ENCODE assay signal across 9 mouse cellular contexts in genomic region chr15:102398629-102399028, GRCm38 (mm10). TPM values are rescaled to one million over a fixed set of nuclear protein-coding genes. Genes with fewer than 3 reads are reported as not detected.
A peak's percentile ranks its signal among the peaks of the same experiment; 100 is the strongest.
DNase-seq lines count a peak whose midpoint lies in the region; ATAC-seq and TF ChIP-seq lines count a peak whose summit lies in the region.
"Had no signal": no experiment of that assay in that cellular context is flagged by ENCODE, and none has a peak within 500 bp of the region (broad histone marks: within the 10 kb centered on the region; RNA-seq: fewer than 3 reads in every experiment).

No protein-coding gene starts in this region.

- no peak overlapping the region for H3K4me3 ChIP-seq in hindbrain, embryonic 12.5 days
- no peak overlapping the region for H3K4me3 ChIP-seq in hindbrain, embryonic 16.5 days (ENCODE audit: low read length)
- peak overlapping the region; percentile 74 for H3K4me3 ChIP-seq in G1E (ENCODE audit: low read depth, low read length)
- H3K4me3 ChIP-seq in embryonic facial prominence, embryonic 15.5 days (replicated peaks) = peak overlapping the region; percentile 42; the same call in 1 of the 2 replicates
- peak overlapping the region; percentile 69 for H3K4me3 ChIP-seq in liver, embryonic 13.5 days (replicated peaks)

- 26% methylated on average over 5 of the region's 5 CpGs for WGBS in hindbrain, embryonic 12.5 days
- 23% methylated on average over 5 of the region's 5 CpGs for WGBS in hindbrain, embryonic 16.5 days
- 23% methylated on average over 5 of the region's 5 CpGs for WGBS in embryonic facial prominence, embryonic 15.5 days
- 62% methylated on average over 5 of the region's 5 CpGs for WGBS in liver, embryonic 13.5 days (ENCODE audit: insufficient replicate concordance)

- H3K36me3 ChIP-seq in hindbrain, embryonic 12.5 days = no peaks in the 10 kb centered on the region
- no peaks in the 10 kb centered on the region for H3K36me3 ChIP-seq in hindbrain, embryonic 16.5 days (ENCODE audit: control insufficient read depth, insufficient read depth, low read length)
- H3K36me3 ChIP-seq in G1E (replicated peaks) = no peaks in the 10 kb centered on the region
- no peaks in the 10 kb centered on the region for H3K36me3 ChIP-seq in embryonic facial prominence, embryonic 15.5 days
- H3K36me3 ChIP-seq in liver, embryonic 13.5 days = no peaks in the 10 kb centered on the region

- no peak for TF ChIP-seq CTCF in G1E (IDR thresholded peaks at IDR 0.05; ENCODE audit: low read depth, low read length)

- H3K27me3 ChIP-seq in hindbrain, embryonic 12.5 days = no peaks in the 10 kb centered on the region
- no peaks in the 10 kb centered on the region for H3K27me3 ChIP-seq in hindbrain, embryonic 16.5 days (replicated peaks; ENCODE audit: control insufficient read depth, insufficient read depth, low read length)
- H3K27me3 ChIP-seq in G1E (ENCODE audit: insufficient read depth, low read length) = no peaks in the 10 kb centered on the region
- no peaks in the 10 kb centered on the region for H3K27me3 ChIP-seq in embryonic facial prominence, embryonic 15.5 days
- H3K27me3 ChIP-seq in liver, embryonic 13.5 days = no peaks in the 10 kb centered on the region

- H3K4me1 ChIP-seq in hindbrain, embryonic 12.5 days = peaks cover 13% of the 10 kb centered on the region
- peaks cover 3% of the 10 kb centered on the region; the same call in 1 of the 2 replicates for H3K4me1 ChIP-seq in hindbrain, embryonic 16.5 days (ENCODE audit: control insufficient read depth, insufficient read depth, low read depth, low read length)
- H3K4me1 ChIP-seq in G1E (ENCODE audit: insufficient read depth, low read depth, low read length) = peaks cover 65% of the 10 kb centered on the region
- H3K4me1 ChIP-seq in embryonic facial prominence, embryonic 15.5 days = peaks cover 28% of the 10 kb centered on the region
- peaks cover 81% of the 10 kb centered on the region for H3K4me1 ChIP-seq in liver, embryonic 13.5 days (replicated peaks)

- no peak for ATAC-seq in hindbrain, embryonic 12.5 days (ENCODE audit: low FRiP score)
- no peak for ATAC-seq in hindbrain, embryonic 16.5 days
- no peak for ATAC-seq in G1E (ENCODE audit: extremely low read depth, insufficient number of reproducible peaks, low FRiP score, poor library complexity, severe bottlenecking)
- no peak for ATAC-seq in embryonic facial prominence, embryonic 15.5 days (ENCODE audit: insufficient number of reproducible peaks, low FRiP score, low TSS enrichment, low read depth)
- no peak for ATAC-seq in liver, embryonic 13.5 days (ENCODE audit: low read depth)
- no peak for ATAC-seq in frontal cortex, adult (ENCODE audit: low TSS enrichment)

- DNase-seq in G1E (ENCODE audit: low spot score) = no peak
- no peak for DNase-seq in liver, embryonic 13.5 days
- no peak for DNase-seq in left cerebral cortex, postnatal 10 days (ENCODE audit: extremely low spot score in 1 of 2, low spot score in 2 of 2)
- DNase-seq in T-cell, adult 2 months (ENCODE audit: low spot score) = no peak

- H3K9ac ChIP-seq in hindbrain, embryonic 12.5 days = no peak overlapping the region
- H3K9ac ChIP-seq in hindbrain, embryonic 16.5 days (ENCODE audit: low read depth, low read length) = no peak overlapping the region
- H3K9ac ChIP-seq in embryonic facial prominence, embryonic 15.5 days = no peak overlapping the region
- peak overlapping the region; percentile 80; the same call in 1 of the 2 replicates for H3K9ac ChIP-seq in liver, embryonic 13.5 days

- H3K4me2 ChIP-seq in hindbrain, embryonic 12.5 days (replicated peaks) = peak overlapping the region; percentile 74; the same call in 1 of the 2 replicates
- no peak overlapping the region for H3K4me2 ChIP-seq in hindbrain, embryonic 16.5 days (ENCODE audit: low read length)
- peak overlapping the region; percentile 62 for H3K4me2 ChIP-seq in embryonic facial prominence, embryonic 15.5 days (replicated peaks)
- H3K4me2 ChIP-seq in liver, embryonic 13.5 days = peak overlapping the region; percentile 82

- H3K27ac ChIP-seq in hindbrain, embryonic 12.5 days = no peak overlapping the region
- H3K27ac ChIP-seq in hindbrain, embryonic 16.5 days (ENCODE audit: low read depth, low read length) = no peak overlapping the region
- H3K27ac ChIP-seq in embryonic facial prominence, embryonic 15.5 days (replicated peaks) = peak overlapping the region; percentile 94
- H3K27ac ChIP-seq in liver, embryonic 13.5 days = peak overlapping the region; percentile 83

- H3K9me3 ChIP-seq in hindbrain, embryonic 12.5 days (replicated peaks) = no peaks in the 10 kb centered on the region
- H3K9me3 ChIP-seq in hindbrain, embryonic 16.5 days (ENCODE audit: control insufficient read depth, low read length) = no peaks in the 10 kb centered on the region
- no peaks in the 10 kb centered on the region for H3K9me3 ChIP-seq in G1E (replicated peaks)
- no peaks in the 10 kb centered on the region for H3K9me3 ChIP-seq in embryonic facial prominence, embryonic 15.5 days (replicated peaks)
- no peaks in the 10 kb centered on the region for H3K9me3 ChIP-seq in liver, embryonic 13.5 days (replicated peaks)

- intact Hi-C loops in left cerebral cortex, postnatal 10 days (cut with DNase I) = no loop called here

RNA-seq across cellular contexts. Expression of gene Sp1, which starts 7.3 kb away (rescaled TPM):
- polyA plus RNA-seq in hindbrain, embryonic 12.5 days (2016; fragmentation: Nextera tagmentation; extraction: Ambion mirVana) = 9.1 and 9.3 TPM in 2 replicates
- 3.4 and 3.5 TPM in 2 replicates for polyA plus RNA-seq in hindbrain, embryonic 16.5 days (2015; fragmentation: Nextera tagmentation; extraction: Ambion mirVana)
- total RNA-seq in G1E (2014; fragmentation: Nextera tagmentation) = 92.4 and 93.8 TPM in 2 replicates
- 42.3 and 50.5 TPM in 2 replicates for total RNA-seq in G1E (2017)
- 16.4 and 35.8 TPM in 2 replicates for polyA plus RNA-seq in G1E (2012)
- polyA plus RNA-seq in embryonic facial prominence, embryonic 15.5 days (2015; fragmentation: Nextera tagmentation; extraction: Ambion mirVana) = 10.0 and 11.8 TPM in 2 replicates
- polyA plus RNA-seq in liver, embryonic 13.5 days (2015; fragmentation: Nextera tagmentation; extraction: Ambion mirVana) = 4.0 and 4.3 TPM in 2 replicates
- 10 to 100 TPM; 23.1 to 26.4 TPM for total RNA-seq in left cerebral cortex, postnatal 10 days (2021)

RNA-seq across cellular contexts. Expression of gene Sp7, which starts 31.6 kb away (rescaled TPM):
- polyA plus RNA-seq in hindbrain, embryonic 12.5 days (2016; fragmentation: Nextera tagmentation; extraction: Ambion mirVana) = 1.9 and 2.1 TPM in 2 replicates
- polyA plus RNA-seq in hindbrain, embryonic 16.5 days (2015; fragmentation: Nextera tagmentation; extraction: Ambion mirVana) = 0.46 and 1.0 TPM in 2 replicates
- total RNA-seq in G1E (2014; fragmentation: Nextera tagmentation) (not detected in 2 replicates), G1E (2017) (0.06 and 0.16 TPM in 2 replicates)
- not detected in 2 replicates for polyA plus RNA-seq in G1E (2012)
- 35.4 and 35.8 TPM in 2 replicates for polyA plus RNA-seq in embryonic facial prominence, embryonic 15.5 days (2015; fragmentation: Nextera tagmentation; extraction: Ambion mirVana)
- 0.07 and 0.09 TPM in 2 replicates for polyA plus RNA-seq in liver, embryonic 13.5 days (2015; fragmentation: Nextera tagmentation; extraction: Ambion mirVana)
- total RNA-seq in left cerebral cortex, postnatal 10 days (2021) = under 1 TPM; 0.26 to 0.39 TPM
- total RNA-seq: heart, postnatal 10 days had no signal

RNA-seq across cellular contexts. Expression of gene Amhr2, which starts 46.5 kb away (rescaled TPM):
- polyA plus RNA-seq in hindbrain, embryonic 12.5 days (2016; fragmentation: Nextera tagmentation; extraction: Ambion mirVana) = 0.23 TPM in 1 of 2 replicates, not detected in the other
- 0.10 and 0.30 TPM in 2 replicates for polyA plus RNA-seq in hindbrain, embryonic 16.5 days (2015; fragmentation: Nextera tagmentation; extraction: Ambion mirVana)
- total RNA-seq in G1E (2014; fragmentation: Nextera tagmentation) (not detected in 2 replicates), G1E (2017) (not detected in 2 replicates)
- polyA plus RNA-seq in G1E (2012) = not detected in 2 replicates
- polyA plus RNA-seq in embryonic facial prominence, embryonic 15.5 days (2015; fragmentation: Nextera tagmentation; extraction: Ambion mirVana) = 0.59 and 0.75 TPM in 2 replicates
- polyA plus RNA-seq in liver, embryonic 13.5 days (2015; fragmentation: Nextera tagmentation; extraction: Ambion mirVana) = 0.14 and 0.42 TPM in 2 replicates
- under 1 TPM in 1 of 2 experiments, not detected in 1; 0.81 TPM for total RNA-seq in left cerebral cortex, postnatal 10 days (2021)

RNA-seq across cellular contexts. Expression of gene Aaas, which starts 48.1 kb away (rescaled TPM):
- 54.6 and 60.9 TPM in 2 replicates for polyA plus RNA-seq in hindbrain, embryonic 12.5 days (2016; fragmentation: Nextera tagmentation; extraction: Ambion mirVana)
- 36.1 and 38.1 TPM in 2 replicates for polyA plus RNA-seq in hindbrain, embryonic 16.5 days (2015; fragmentation: Nextera tagmentation; extraction: Ambion mirVana)
- total RNA-seq in G1E (2014; fragmentation: Nextera tagmentation) (187 and 217 TPM in 2 replicates), G1E (2017) (110 and 126 TPM in 2 replicates)
- polyA plus RNA-seq in G1E (2012) = 199 and 288 TPM in 2 replicates
- polyA plus RNA-seq in embryonic facial prominence, embryonic 15.5 days (2015; fragmentation: Nextera tagmentation; extraction: Ambion mirVana) = 61.2 and 63.0 TPM in 2 replicates
- 60.9 and 61.9 TPM in 2 replicates for polyA plus RNA-seq in liver, embryonic 13.5 days (2015; fragmentation: Nextera tagmentation; extraction: Ambion mirVana)
- 10 to 100 TPM; 20.2 to 30.8 TPM for total RNA-seq in left cerebral cortex, postnatal 10 days (2021)

Comparison
In these comparisons a context has a peak if more than half of its experiments do, and no peak if none do; other contexts are left out.
1. H3K27ac ChIP-seq: peak in embryonic facial prominence, embryonic 15.5 days (single experiment) and liver, embryonic 13.5 days (single experiment); none in hindbrain, embryonic 12.5 days (single experiment) and hindbrain, embryonic 16.5 days (single experiment).
2. H3K4me3 ChIP-seq: peak in G1E (single experiment), embryonic facial prominence, embryonic 15.5 days (single experiment) and liver, embryonic 13.5 days (single experiment); none in hindbrain, embryonic 12.5 days (single experiment) and hindbrain, embryonic 16.5 days (single experiment).
3. RNA of gene Sp7, which starts 31.6 kb away (polyA plus RNA-seq): 35.4 to 35.8 TPM in embryonic facial prominence, embryonic 15.5 days; 1.9 to 2.1 TPM in hindbrain, embryonic 12.5 days, 0.46 to 1.0 TPM in hindbrain, embryonic 16.5 days, 0.07 to 0.09 TPM in liver, embryonic 13.5 days and not detected in G1E; every median in the first group is over 10 times any median in the second.